9 mouse cellular contexts compared by ENCODE assay signal in the genomic region with DNA sequence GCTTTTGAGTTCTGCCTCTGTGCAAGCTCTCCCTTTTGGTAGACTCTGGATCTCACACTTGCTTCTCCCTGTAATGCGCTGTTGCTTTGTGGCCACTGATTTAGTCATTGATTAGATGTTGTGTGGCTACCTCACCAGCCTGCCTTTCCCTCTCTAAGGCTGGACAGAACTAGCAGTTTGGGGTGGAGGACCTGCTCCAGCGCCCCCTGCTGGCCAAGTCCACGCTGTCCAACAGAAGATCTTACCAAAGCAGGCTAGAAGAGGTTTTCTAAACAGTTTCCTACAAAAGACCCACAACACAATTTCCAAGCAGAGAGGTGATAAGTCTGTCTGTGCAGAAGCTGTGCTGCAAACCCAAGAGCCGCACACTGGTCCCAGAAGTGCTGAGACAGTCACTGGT. TPM values are rescaled to one million over a fixed set of nuclear protein-coding genes. Genes with fewer than 3 reads are reported as not detected.
DNase-seq lines count a peak whose midpoint lies in the region; ATAC-seq lines count a peak whose summit lies in the region.
"Had no signal": no experiment of that assay in that cellular context is flagged by ENCODE, and none has a peak within 500 bp of the region (broad histone marks: within the 10 kb centered on the region; RNA-seq: fewer than 3 reads in every experiment).

No protein-coding gene starts in this region.

- no peaks in the 10 kb centered on the region for H3K9me3 ChIP-seq in embryonic facial prominence, embryonic 14.5 days (ENCODE audit: control insufficient read depth, low read length)
- no peaks in the 10 kb centered on the region for H3K9me3 ChIP-seq in hindbrain, embryonic 14.5 days (ENCODE audit: control insufficient read depth, low read length)
- H3K9me3 ChIP-seq in midbrain, embryonic 14.5 days (ENCODE audit: control insufficient read depth, low read length): no peaks in the 10 kb centered on the region
- H3K9me3 ChIP-seq: liver, embryonic 13.5 days had no signal

- DNase-seq in CD4-positive, CD25-positive, alpha-beta regulatory T cell, adult 2 months (ENCODE audit: low read depth, low spot score): peak; percentile 67
- peak; percentile 83 to 85 for DNase-seq in adrenal gland, postnatal 36 days
- peak; percentile 10 for DNase-seq in embryonic facial prominence, embryonic 14.5 days (ENCODE audit: low spot score)
- DNase-seq in hindbrain, embryonic 14.5 days (ENCODE audit: low spot score): peak; percentile 55
- DNase-seq in layer of hippocampus, postnatal 36 days: peak; percentile 73 to 80
- peak; percentile 73 for DNase-seq in midbrain, embryonic 14.5 days
- DNase-seq in splenic B cell, adult 2 months (ENCODE audit: low read depth, low spot score): peak; percentile 61
- DNase-seq: liver, embryonic 13.5 days had no signal

- H3K4me3 ChIP-seq in embryonic facial prominence, embryonic 14.5 days (ENCODE audit: low read depth, low read length): no peak overlapping the region
- H3K4me3 ChIP-seq in hindbrain, embryonic 14.5 days (replicated peaks; ENCODE audit: low read length): no peak overlapping the region
- H3K4me3 ChIP-seq in midbrain, embryonic 14.5 days (replicated peaks; ENCODE audit: low read depth, low read length): no peak overlapping the region
- H3K4me3 ChIP-seq: liver, embryonic 13.5 days had no signal

- 40% methylated on average over 4 of the region's 4 CpGs for WGBS in embryonic facial prominence, embryonic 14.5 days
- WGBS in hindbrain, embryonic 14.5 days: 40% methylated on average over 4 of the region's 4 CpGs
- WGBS in midbrain, embryonic 14.5 days: 36% methylated on average over 4 of the region's 4 CpGs

- no peaks in the 10 kb centered on the region for H3K36me3 ChIP-seq in embryonic facial prominence, embryonic 14.5 days (ENCODE audit: control insufficient read depth, insufficient read depth, low read length)
- H3K36me3 ChIP-seq in hindbrain, embryonic 14.5 days (replicated peaks; ENCODE audit: control insufficient read depth, insufficient read depth): no peaks in the 10 kb centered on the region
- H3K36me3 ChIP-seq in midbrain, embryonic 14.5 days (ENCODE audit: control insufficient read depth, insufficient read depth, low read length): no peaks in the 10 kb centered on the region
- no peaks in the 10 kb centered on the region for H3K36me3 ChIP-seq in splenic B cell, adult 2 months (ENCODE audit: control insufficient read depth, insufficient read depth, low read length, poor library complexity, severe bottlenecking)
- H3K36me3 ChIP-seq: liver, embryonic 13.5 days had no signal

- H3K27me3 ChIP-seq in embryonic facial prominence, embryonic 14.5 days (replicated peaks; ENCODE audit: control insufficient read depth, insufficient read depth, low read length): no peaks in the 10 kb centered on the region
- no peaks in the 10 kb centered on the region for H3K27me3 ChIP-seq in hindbrain, embryonic 14.5 days (ENCODE audit: control insufficient read depth, insufficient read depth, low read length)
- no peaks in the 10 kb centered on the region for H3K27me3 ChIP-seq in midbrain, embryonic 14.5 days (ENCODE audit: control insufficient read depth, insufficient read depth, low read length)
- no peaks in the 10 kb centered on the region; the same call in 1 of the 2 replicates for H3K27me3 ChIP-seq in splenic B cell, adult 2 months (ENCODE audit: control insufficient read depth, insufficient read depth, low read length, poor library complexity, severe bottlenecking)
- H3K27me3 ChIP-seq: liver, embryonic 13.5 days had no signal

- no peaks in the 10 kb centered on the region for H3K4me1 ChIP-seq in embryonic facial prominence, embryonic 14.5 days (ENCODE audit: control insufficient read depth, insufficient read depth, low read length)
- H3K4me1 ChIP-seq in hindbrain, embryonic 14.5 days (replicated peaks; ENCODE audit: control insufficient read depth, insufficient read depth, low read length): no peaks in the 10 kb centered on the region
- H3K4me1 ChIP-seq in midbrain, embryonic 14.5 days (ENCODE audit: control insufficient read depth, insufficient read depth, low read length): no peaks in the 10 kb centered on the region
- H3K4me1 ChIP-seq: liver, embryonic 13.5 days had no signal

- ATAC-seq in CD4-positive, CD25-positive, alpha-beta regulatory T cell, adult 4 months: no peak
- ATAC-seq in embryonic facial prominence, embryonic 14.5 days (ENCODE audit: low read depth): no peak
- no peak for ATAC-seq in hindbrain, embryonic 14.5 days (ENCODE audit: low FRiP score)
- no peak for ATAC-seq in midbrain, embryonic 14.5 days (ENCODE audit: low FRiP score, low TSS enrichment)

- no peak overlapping the region for H3K9ac ChIP-seq in embryonic facial prominence, embryonic 14.5 days (ENCODE audit: low read depth, low read length)
- H3K9ac ChIP-seq in hindbrain, embryonic 14.5 days: no peak overlapping the region
- no peak overlapping the region for H3K9ac ChIP-seq in midbrain, embryonic 14.5 days (replicated peaks; ENCODE audit: low read length)
- H3K9ac ChIP-seq: liver, embryonic 13.5 days had no signal

- H3K4me2 ChIP-seq in embryonic facial prominence, embryonic 14.5 days (ENCODE audit: low read depth, low read length): no peak overlapping the region
- H3K4me2 ChIP-seq in hindbrain, embryonic 14.5 days (replicated peaks): no peak overlapping the region
- no peak overlapping the region for H3K4me2 ChIP-seq in midbrain, embryonic 14.5 days (ENCODE audit: low read length)
- H3K4me2 ChIP-seq: liver, embryonic 13.5 days had no signal

- no peak overlapping the region for H3K27ac ChIP-seq in embryonic facial prominence, embryonic 14.5 days (replicated peaks; ENCODE audit: low read depth, low read length)
- H3K27ac ChIP-seq in hindbrain, embryonic 14.5 days: no peak overlapping the region
- H3K27ac ChIP-seq in midbrain, embryonic 14.5 days (replicated peaks; ENCODE audit: low read depth, low read length): no peak overlapping the region
- H3K27ac ChIP-seq: liver, embryonic 13.5 days had no signal

RNA-seq across cellular contexts. Expression of a gene that starts 26.9 kb away (rescaled TPM):
- polyA plus RNA-seq in CD4-positive, CD25-positive, alpha-beta regulatory T cell, adult 4 months (2017; shearing (Covaris generic)): not detected
- total RNA-seq in adrenal gland, postnatal 36 days (2021): 1 to 10 TPM in 1 of 2 experiments, under 1 TPM in 1; 0.92 to 1.1 TPM
- polyA plus RNA-seq in embryonic facial prominence, embryonic 14.5 days (2014; fragmentation: Nextera tagmentation; extraction: Ambion mirVana): 1.2 and 1.5 TPM in 2 replicates
- 0.75 and 1.5 TPM in 2 replicates for polyA plus RNA-seq in hindbrain, embryonic 14.5 days (2014; fragmentation: Nextera tagmentation; extraction: Ambion mirVana)
- 1 to 10 TPM; 4.4 to 5.1 TPM for total RNA-seq in layer of hippocampus, postnatal 36 days (2021)
- polyA plus RNA-seq in midbrain, embryonic 14.5 days (2014; fragmentation: Nextera tagmentation; extraction: Ambion mirVana): 0.29 TPM in 1 of 2 replicates, not detected in the other
- polyA plus RNA-seq: liver, embryonic 13.5 days had no signal

RNA-seq across cellular contexts. Expression of a gene that starts 32.4 kb away (rescaled TPM):
- polyA plus RNA-seq in CD4-positive, CD25-positive, alpha-beta regulatory T cell, adult 4 months (2017; shearing (Covaris generic)): not detected
- 100 to 1,000 TPM in 1 of 2 experiments, 10 to 100 TPM in 1; 83.7 to 248 TPM for total RNA-seq in adrenal gland, postnatal 36 days (2021)
- polyA plus RNA-seq in embryonic facial prominence, embryonic 14.5 days (2014; fragmentation: Nextera tagmentation; extraction: Ambion mirVana): 43.2 and 56.9 TPM in 2 replicates
- polyA plus RNA-seq in hindbrain, embryonic 14.5 days (2014; fragmentation: Nextera tagmentation; extraction: Ambion mirVana): 34.7 and 36.2 TPM in 2 replicates
- total RNA-seq in layer of hippocampus, postnatal 36 days (2021): 10 to 100 TPM; 81.3 to 85.0 TPM
- polyA plus RNA-seq in midbrain, embryonic 14.5 days (2014; fragmentation: Nextera tagmentation; extraction: Ambion mirVana): 17.7 and 19.2 TPM in 2 replicates

RNA-seq across cellular contexts. Expression of a gene that starts 57.0 kb away (rescaled TPM):
- not detected for polyA plus RNA-seq in CD4-positive, CD25-positive, alpha-beta regulatory T cell, adult 4 months (2017; shearing (Covaris generic))
- not detected for total RNA-seq in adrenal gland, postnatal 36 days (2021)
- polyA plus RNA-seq in embryonic facial prominence, embryonic 14.5 days (2014; fragmentation: Nextera tagmentation; extraction: Ambion mirVana): not detected in 2 replicates
- not detected in 2 replicates for polyA plus RNA-seq in hindbrain, embryonic 14.5 days (2014; fragmentation: Nextera tagmentation; extraction: Ambion mirVana)
- not detected for total RNA-seq in layer of hippocampus, postnatal 36 days (2021)
- polyA plus RNA-seq in midbrain, embryonic 14.5 days (2014; fragmentation: Nextera tagmentation; extraction: Ambion mirVana): not detected in 2 replicates
- polyA plus RNA-seq: liver, embryonic 13.5 days had no signal

Comparison
In these comparisons a context has a peak if more than half of its experiments do, and no peak if none do; other contexts are left out.
1. DNase-seq: peak in every context shown above with its lines; median percentile 84 in adrenal gland, postnatal 36 days; 76 in layer of hippocampus, postnatal 36 days; 73 in midbrain, embryonic 14.5 days; 67 in CD4-positive, CD25-positive, alpha-beta regulatory T cell, adult 2 months; 61 in splenic B cell, adult 2 months; 55 in hindbrain, embryonic 14.5 days; 10 in embryonic facial prominence, embryonic 14.5 days.
2. RNA of a gene that starts 32.4 kb away (polyA plus RNA-seq): 43.2 to 56.9 TPM in embryonic facial prominence, embryonic 14.5 days, 34.7 to 36.2 TPM in hindbrain, embryonic 14.5 days and 17.7 to 19.2 TPM in midbrain, embryonic 14.5 days; not detected in CD4-positive, CD25-positive, alpha-beta regulatory T cell, adult 4 months; every median in the first group is over 10 times any median in the second.